Mouse (Mus musculus): Measurements from ENCODE around the gene Gm38394. TPM values are rescaled to one million over a fixed set of nuclear protein-coding genes. Genes with fewer than 3 reads are reported as not detected.

Gene Gm38394
- total and polyA plus RNA-seq, 3 experiments = 2.7 to 8.2 (median 4.7) TPM

DNA sequence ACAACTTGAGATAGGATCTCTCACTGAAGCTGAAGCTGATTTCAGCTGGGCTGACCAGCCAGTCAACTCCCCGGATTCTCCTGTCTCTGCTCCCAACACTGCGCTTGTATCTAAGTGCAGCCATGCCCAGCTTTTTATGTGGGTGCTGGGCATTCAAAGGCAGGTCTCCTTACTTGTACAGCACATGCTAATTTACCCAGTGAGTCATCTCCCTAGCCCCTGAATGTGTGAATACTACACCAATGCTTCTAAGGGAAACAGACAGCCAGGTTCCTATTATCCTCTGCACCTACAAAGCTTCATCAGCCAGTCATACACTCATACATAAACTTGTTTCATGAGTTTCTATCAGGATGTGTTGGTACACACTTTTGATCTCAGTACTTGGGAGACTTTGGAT lies 20.0 kb downstream of the Gm38394 start:
- H3K27me3 ChIP-seq (replicated peaks) = no peaks in the 10 kb centered on the region
- dilution Hi-C loops (cut with MboI; ENCODE audit: extremely low pct_ligation_motif_present, extremely low pct_unique_long_range_greater_than_20kb, low sequenced_read_pairs) (no loop called here), in situ Hi-C loops (cut with MboI; ENCODE audit: low pct_ligation_motif_present, low pct_unique_long_range_greater_than_20kb, low sequenced_read_pairs) (no loop called here)
- H3K9ac ChIP-seq (ENCODE audit: insufficient read depth, low read depth) = no peak overlapping the region
- H3K79me2 ChIP-seq (replicated peaks; ENCODE audit: control insufficient read depth, extremely low read depth, insufficient read depth, poor library complexity, severe bottlenecking) = peaks cover 16% of the 10 kb centered on the region
- H3K4me2 ChIP-seq (ENCODE audit: insufficient read depth, low read depth, poor library complexity, severe bottlenecking) = no peak overlapping the region
- H3K9me3 ChIP-seq (replicated peaks; ENCODE audit: low read length) = no peaks in the 10 kb centered on the region
- DNase-seq (ENCODE audit: extremely low read depth) = no peak
- no peak overlapping the region for H3K4me3 ChIP-seq (replicated peaks in 1 of 3; ENCODE audit: low read depth in 2 of 3, low read length in 2 of 3, poor library complexity in 1 of 3)
- peaks cover 80 to 99% of the 10 kb centered on the region in 2 experiments for H3K36me3 ChIP-seq (replicated peaks in 1 of 2; ENCODE audit: control insufficient read depth in 1 of 2, insufficient read depth in 1 of 2, low read length in 1 of 2)
- no peak for TF ChIP-seq NRF1 (IDR thresholded peaks at IDR 0.05; ENCODE audit: low read depth, low read length)
- no peak for TF ChIP-seq UBTF (IDR thresholded peaks at IDR 0.05; ENCODE audit: low read depth, low read length)
- TF ChIP-seq TCF12 (IDR thresholded peaks at IDR 0.05; ENCODE audit: low read depth, low read length) = no peak
- no peak for TF ChIP-seq JUND (conservative IDR thresholded peaks at IDR 0.05; ENCODE audit: low read depth, low read length)
- no peak for TF ChIP-seq EP300 (IDR thresholded peaks at IDR 0.05; ENCODE audit: low read length)
- no peak for TF ChIP-seq MEF2A (IDR thresholded peaks at IDR 0.05; ENCODE audit: borderline replicate concordance, low read depth, low read length)
- no peak for TF ChIP-seq PAX5 (IDR thresholded peaks at IDR 0.05; ENCODE audit: low read length)
- TF ChIP-seq RAD21 (IDR thresholded peaks at IDR 0.05; ENCODE audit: low read depth, low read length) = no peak
- TF ChIP-seq SMC3 (IDR thresholded peaks at IDR 0.05; ENCODE audit: low read depth, low read length) = no peak
- TF ChIP-seq USF2 (conservative IDR thresholded peaks at IDR 0.05; ENCODE audit: low read depth, low read length) = no peak
- no peak for TF ChIP-seq MYC (IDR thresholded peaks at IDR 0.05; ENCODE audit: low read depth, low read length)
- no peak for TF ChIP-seq ETS1 (conservative IDR thresholded peaks at IDR 0.05; ENCODE audit: low read depth, low read length)
- TF ChIP-seq MAZ (IDR thresholded peaks at IDR 0.05; ENCODE audit: low read depth, low read length) = no peak
- no peak for TF ChIP-seq TBP (conservative IDR thresholded peaks at IDR 0.05; ENCODE audit: low read depth, low read length)
- TF ChIP-seq POLR2A (IDR thresholded peaks at IDR 0.05; ENCODE audit: low read depth, low read length) = no peak
- TF ChIP-seq HCFC1 (IDR thresholded peaks at IDR 0.05; ENCODE audit: low read depth, low read length) = no peak
- TF ChIP-seq GABPA (IDR thresholded peaks at IDR 0.05; ENCODE audit: insufficient replicate concordance, low read depth, low read length) = no peak
- no peak for TF ChIP-seq RCOR1 (conservative IDR thresholded peaks at IDR 0.05; ENCODE audit: low read depth, low read length)
- TF ChIP-seq ZNF384 (IDR thresholded peaks at IDR 0.05; ENCODE audit: low read depth, low read length) = no peak
- TF ChIP-seq ZKSCAN1 (IDR thresholded peaks at IDR 0.05; ENCODE audit: borderline replicate concordance, low read depth, low read length) = no peak
- H3K4me1 ChIP-seq (ENCODE audit: control insufficient read depth in 1 of 2, insufficient read depth in 2 of 2) = peaks cover 3 to 6% of the 10 kb centered on the region in 2 experiments; a peak in 3 of 4 replicates
- H3K27ac ChIP-seq (ENCODE audit: insufficient read depth, low read depth) = no peak overlapping the region

DNA sequence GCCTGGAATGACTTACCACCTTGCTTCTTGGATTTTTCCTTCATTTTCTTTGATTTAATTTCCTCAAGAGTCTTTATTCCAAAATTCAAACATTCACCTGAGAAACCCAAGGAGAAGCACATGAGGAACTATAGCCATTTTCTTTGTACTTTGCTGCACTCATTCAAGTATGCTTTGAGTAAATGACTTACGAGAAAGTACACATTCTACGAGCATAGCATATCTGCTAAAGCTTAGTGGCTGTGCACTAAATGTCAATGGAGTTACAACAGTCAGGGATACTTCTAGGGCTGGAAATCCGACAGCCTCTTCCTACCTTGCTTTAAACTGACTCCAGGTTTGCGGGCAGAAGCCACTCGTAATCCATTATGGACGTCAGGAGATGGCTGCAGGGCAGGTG lies 22.6 kb downstream of the Gm38394 start:
- Histone ChIP-seq H3K79me2 (replicated peaks; ENCODE audit: control insufficient read depth, extremely low read depth, insufficient read depth, poor library complexity, severe bottlenecking) (peaks cover 12% of the 10 kb centered on the region), H3K4me2 (ENCODE audit: insufficient read depth, low read depth, poor library complexity, severe bottlenecking) (no peak overlapping the region), H3K9ac (ENCODE audit: insufficient read depth, low read depth) (no peak overlapping the region), H3K36me3 (replicated peaks in 1 of 2; ENCODE audit: control insufficient read depth in 1 of 2, insufficient read depth in 1 of 2, low read length in 1 of 2) (peaks cover 78 to 95% of the 10 kb centered on the region in 2 experiments), H3K9me3 (replicated peaks; ENCODE audit: low read length) (no peaks in the 10 kb centered on the region), H3K4me1 (ENCODE audit: control insufficient read depth in 1 of 2, insufficient read depth in 2 of 2) (no peaks in the 10 kb centered on the region), H3K27me3 (replicated peaks) (no peaks in the 10 kb centered on the region), H3K27ac (ENCODE audit: insufficient read depth, low read depth) (no peak overlapping the region), H3K4me3 (replicated peaks in 1 of 3; ENCODE audit: low read depth in 2 of 3, low read length in 2 of 3, poor library complexity in 1 of 3) (no peak overlapping the region)
- in situ Hi-C loops (cut with MboI; ENCODE audit: low pct_ligation_motif_present, low pct_unique_long_range_greater_than_20kb, low sequenced_read_pairs) = no loop called here
- TF ChIP-seq KAT2A (IDR thresholded peaks at IDR 0.05; ENCODE audit: insufficient replicate concordance, low read length) (no peak), ELF1 (IDR thresholded peaks at IDR 0.05; ENCODE audit: low read depth, low read length) (no peak), MEF2A (IDR thresholded peaks at IDR 0.05; ENCODE audit: borderline replicate concordance, low read depth, low read length) (no peak), HCFC1 (IDR thresholded peaks at IDR 0.05; ENCODE audit: low read depth, low read length) (no peak), UBTF (IDR thresholded peaks at IDR 0.05; ENCODE audit: low read depth, low read length) (no peak), SIN3A (IDR thresholded peaks at IDR 0.05; ENCODE audit: low read length) (no peak), TCF12 (IDR thresholded peaks at IDR 0.05; ENCODE audit: low read depth, low read length) (no peak), CHD1 (IDR thresholded peaks at IDR 0.05; ENCODE audit: low read depth, low read length) (no peak)
- dilution Hi-C loops (cut with MboI; ENCODE audit: extremely low pct_ligation_motif_present, extremely low pct_unique_long_range_greater_than_20kb, low sequenced_read_pairs) = no loop called here
- DNase-seq (ENCODE audit: extremely low read depth) = no peak
